Mouse (Mus musculus): ENCODE results near the gene Herc2.

Gene Herc2

GRCm38 (mm10) chr7:56066136-56066535 lies 16.1 kb downstream of the Herc2 start:
- no peak for DNase-seq (ENCODE audit: low read depth, low spot score)

DNA sequence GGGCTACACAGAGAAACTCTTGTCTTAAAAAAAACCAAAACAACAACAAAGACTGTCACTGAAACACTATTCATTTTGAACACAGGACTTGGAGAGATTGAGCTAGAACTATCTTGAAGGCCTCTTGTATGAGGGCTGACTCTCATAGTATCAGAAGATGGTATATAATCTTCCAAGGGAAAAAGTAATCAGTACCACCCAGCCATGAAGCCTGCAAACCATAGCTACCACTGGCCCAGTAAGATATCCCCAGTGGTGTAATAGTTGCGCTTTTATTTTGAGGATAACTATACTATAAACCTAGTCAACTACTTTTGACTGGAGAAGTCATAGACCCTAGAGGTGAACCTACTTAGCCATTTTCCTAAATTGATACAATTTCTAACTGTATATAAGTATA lies 16.6 kb downstream of the Herc2 start:
- DNase-seq (ENCODE audit: low read depth, low spot score) = no peak

GRCm38 (mm10) chr7:56071724-56072123 lies 21.7 kb downstream of the Herc2 start:
- DNase-seq (ENCODE audit: low read depth, low spot score) = no peak

- DNase-seq (ENCODE audit: low read depth, low spot score) = no peak
These were observed 33.0 kb downstream of the Herc2 start for GRCm38 (mm10) chr7:56083034-56083433.

- DNase-seq (ENCODE audit: low read depth, low spot score) = no peak
These were observed 39.1 kb downstream of the Herc2 start for GRCm38 (mm10) chr7:56089097-56089496.

- no peak for DNase-seq (ENCODE audit: low read depth, low spot score)
These were observed 41.4 kb downstream of the Herc2 start for GRCm38 (mm10) chr7:56091445-56091844.

- no peak for DNase-seq (ENCODE audit: low read depth, low spot score)
These were observed 52.4 kb downstream of the Herc2 start for GRCm38 (mm10) chr7:56102293-56102847.

DNA sequence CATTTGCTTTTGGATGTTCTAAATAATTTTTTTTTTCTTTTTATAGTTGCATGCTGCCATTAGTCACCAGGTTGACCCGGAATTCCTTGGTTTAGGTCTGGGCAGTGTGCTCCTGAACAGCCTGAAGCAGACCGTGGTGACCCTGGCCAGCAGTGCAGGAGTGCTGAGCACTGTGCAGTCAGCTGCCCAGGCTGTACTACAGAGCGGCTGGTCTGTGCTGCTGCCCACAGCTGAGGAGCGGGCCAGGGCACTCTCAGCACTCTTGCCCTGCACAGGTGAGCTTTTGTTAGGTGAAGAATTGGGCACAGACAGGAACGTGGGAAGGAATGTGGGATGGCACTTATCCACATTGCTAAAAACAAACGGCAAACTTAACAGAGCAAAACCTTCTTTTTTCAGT lies 63.0 kb downstream of the Herc2 start:
- no peak for DNase-seq (ENCODE audit: low read depth, low spot score)

DNA sequence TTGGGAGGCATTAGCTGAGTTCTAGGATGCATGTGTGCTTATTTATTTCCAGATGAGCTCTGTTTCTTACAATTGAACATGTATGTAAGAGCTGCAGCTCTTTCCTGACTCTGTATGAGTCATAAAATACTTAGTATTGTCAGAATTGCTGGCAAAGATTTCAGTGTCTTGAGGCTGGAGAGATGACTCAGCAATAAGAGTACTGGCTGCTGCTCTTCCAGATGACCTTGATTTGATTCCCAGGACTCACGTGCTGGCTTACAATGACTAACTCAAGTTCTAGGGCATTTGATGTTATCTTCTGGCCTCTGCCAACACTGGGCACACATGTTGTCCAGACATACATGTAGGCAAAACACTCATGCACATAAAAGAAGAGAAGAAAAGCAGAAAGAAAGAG lies 64.2 kb downstream of the Herc2 start:
- no peak for DNase-seq (ENCODE audit: low read depth, low spot score)

GRCm38 (mm10) chr7:56120968-56121367 lies 71.0 kb downstream of the Herc2 start:
- DNase-seq (ENCODE audit: low read depth, low spot score) = no peak

DNA sequence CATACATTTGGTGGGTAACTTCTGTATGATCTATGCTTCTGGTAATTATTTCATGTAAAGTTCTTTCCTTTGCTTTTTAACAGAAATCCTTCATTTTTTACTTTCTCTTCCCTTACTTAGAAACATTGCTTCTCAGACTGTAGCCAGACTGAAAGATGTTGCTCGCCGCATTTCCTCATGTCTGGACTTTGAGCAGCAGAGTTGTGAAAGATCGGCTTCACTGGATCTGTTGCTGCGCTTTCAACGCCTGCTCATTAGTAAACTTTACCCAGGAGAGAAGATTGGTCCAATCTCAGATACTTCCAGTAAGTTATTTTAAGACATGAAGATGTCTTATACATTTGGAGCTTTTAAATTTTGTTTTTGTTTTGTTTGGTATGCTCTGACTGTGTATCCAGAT lies 71.4 kb downstream of the Herc2 start:
- DNase-seq (ENCODE audit: low read depth, low spot score) = no peak

- DNase-seq (ENCODE audit: low read depth, low spot score) = no peak
These were observed 78.1 kb downstream of the Herc2 start for GRCm38 (mm10) chr7:56128080-56128479.

DNA sequence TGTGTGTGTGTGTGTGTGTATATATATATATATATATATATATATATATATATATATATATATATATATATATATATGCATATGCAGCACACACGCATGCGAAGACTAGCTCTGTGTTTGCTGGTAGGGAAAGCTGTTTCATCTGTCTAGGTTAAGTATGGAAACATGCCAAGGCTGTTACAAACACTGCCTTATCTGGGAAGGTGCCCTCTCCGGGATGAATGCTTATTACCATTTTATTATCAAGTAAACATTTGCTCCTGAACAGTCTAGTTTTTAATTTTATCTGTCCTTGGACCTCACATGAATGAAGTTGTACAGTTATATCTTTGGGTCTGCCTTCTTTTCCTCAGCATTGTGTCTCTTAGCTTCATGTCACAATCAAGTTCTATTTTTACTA lies 79.6 kb downstream of the Herc2 start:
- DNase-seq (ENCODE audit: low read depth, low spot score) = no peak

DNA sequence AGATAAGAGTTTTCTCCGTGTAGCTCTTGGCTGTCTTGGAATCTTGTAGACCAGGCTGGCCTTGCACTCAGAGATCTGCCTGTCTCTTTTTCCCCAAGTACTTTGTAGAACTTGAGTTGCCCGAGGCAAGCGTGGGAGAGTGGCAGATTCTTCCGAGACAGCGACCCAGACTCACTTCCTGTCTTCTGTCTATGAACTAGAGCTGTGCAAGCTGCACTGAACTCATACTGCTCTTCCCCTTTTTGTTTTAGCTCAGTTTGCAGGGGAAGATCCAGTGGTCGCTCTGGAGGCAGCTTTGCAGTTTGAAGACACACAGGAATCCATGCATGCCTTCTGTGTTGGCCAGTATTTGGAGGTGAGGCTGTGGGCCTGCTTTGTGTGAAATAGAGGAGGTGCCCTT lies 81.6 kb downstream of the Herc2 start:
- peak; percentile 12 for DNase-seq (ENCODE audit: low read depth, low spot score)

DNA sequence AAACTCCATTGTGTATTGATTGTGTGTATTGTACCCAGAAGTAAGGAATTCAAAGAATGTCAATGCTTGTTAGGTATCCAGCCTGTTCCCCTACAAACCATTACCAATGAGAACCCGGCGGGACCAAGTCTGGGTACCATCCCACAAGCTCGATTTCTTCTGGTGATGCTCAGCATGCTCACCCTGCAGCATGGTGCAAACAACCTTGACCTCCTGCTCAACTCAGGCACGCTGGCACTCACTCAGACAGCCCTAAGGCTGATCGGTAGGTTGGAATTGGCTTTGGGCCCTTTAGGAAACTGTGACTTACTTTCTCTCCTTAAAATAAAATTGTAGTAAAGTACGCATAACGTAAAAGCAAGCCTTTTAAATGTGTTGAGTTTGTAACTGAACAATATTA lies 88.7 kb downstream of the Herc2 start:
- DNase-seq (ENCODE audit: low read depth, low spot score) = no peak

- DNase-seq (ENCODE audit: low read depth, low spot score) = no peak
These were observed 96.4 kb downstream of the Herc2 start for GRCm38 (mm10) chr7:56146424-56146823.

DNA sequence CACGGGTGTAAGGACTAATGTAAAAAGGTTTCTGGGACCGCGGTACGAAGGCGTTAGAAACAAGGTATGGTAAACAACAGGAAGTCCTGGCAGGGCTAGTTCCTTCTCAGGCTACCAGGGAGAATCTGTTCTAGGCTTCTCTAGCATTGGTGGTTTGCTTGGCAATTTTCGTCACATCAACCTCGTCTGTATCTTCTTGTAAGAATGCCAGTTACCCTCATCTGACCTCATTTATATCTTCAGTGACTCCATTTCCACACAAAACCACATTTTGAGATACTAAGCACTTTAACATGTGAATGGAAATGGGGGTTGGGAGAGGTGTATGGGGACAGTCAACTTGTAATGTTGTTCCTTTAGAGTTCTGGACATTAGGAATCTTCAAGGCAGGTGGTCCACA lies 98.9 kb downstream of the Herc2 start:
- no peak for DNase-seq (ENCODE audit: low read depth, low spot score)

DNA sequence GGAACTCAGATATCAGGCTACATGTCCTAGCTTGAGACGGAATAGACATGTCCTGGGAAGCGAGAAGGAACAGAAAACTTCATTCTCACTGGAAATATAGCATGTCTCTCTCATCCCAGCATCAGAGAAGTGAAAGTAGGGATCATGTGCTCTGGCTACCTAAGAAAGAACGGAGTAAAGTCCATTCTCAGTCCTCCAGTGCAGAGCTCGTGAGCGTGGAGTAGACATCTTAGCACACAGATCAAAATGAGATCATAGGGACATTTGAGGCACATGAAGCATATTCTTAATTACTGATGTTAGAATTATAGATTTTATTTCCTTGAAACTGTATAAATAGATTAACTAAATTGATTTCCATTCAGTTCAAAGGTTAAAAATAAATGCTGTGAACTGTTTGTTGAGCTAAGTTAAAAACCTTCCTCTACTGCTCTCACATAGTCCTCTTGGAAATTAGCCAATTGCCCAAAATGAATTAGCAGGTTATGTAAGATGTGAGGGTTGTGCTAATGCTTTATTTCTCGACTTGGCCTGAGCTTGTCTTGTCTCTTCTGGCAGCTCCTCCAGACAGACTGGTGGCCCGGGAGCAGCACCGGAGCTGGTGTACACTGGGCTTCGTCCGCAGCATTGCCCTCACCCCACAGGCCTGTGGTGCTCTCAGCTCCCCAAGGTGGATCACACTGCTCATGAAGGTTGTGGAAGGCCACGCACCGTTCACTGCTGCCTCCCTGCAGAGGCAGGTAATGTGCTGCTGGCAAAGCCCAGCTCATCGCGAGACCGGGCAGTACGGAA lies 102.1 kb downstream of the Herc2 start:
- DNase-seq (ENCODE audit: low read depth, low spot score) = no peak

- DNase-seq (ENCODE audit: low read depth, low spot score) = no peak
These were observed 103.2 kb downstream of the Herc2 start for GRCm38 (mm10) chr7:56153161-56153560.

- DNase-seq (ENCODE audit: low read depth, low spot score) = no peak
These were observed 103.6 kb downstream of the Herc2 start for GRCm38 (mm10) chr7:56153625-56154024.

DNA sequence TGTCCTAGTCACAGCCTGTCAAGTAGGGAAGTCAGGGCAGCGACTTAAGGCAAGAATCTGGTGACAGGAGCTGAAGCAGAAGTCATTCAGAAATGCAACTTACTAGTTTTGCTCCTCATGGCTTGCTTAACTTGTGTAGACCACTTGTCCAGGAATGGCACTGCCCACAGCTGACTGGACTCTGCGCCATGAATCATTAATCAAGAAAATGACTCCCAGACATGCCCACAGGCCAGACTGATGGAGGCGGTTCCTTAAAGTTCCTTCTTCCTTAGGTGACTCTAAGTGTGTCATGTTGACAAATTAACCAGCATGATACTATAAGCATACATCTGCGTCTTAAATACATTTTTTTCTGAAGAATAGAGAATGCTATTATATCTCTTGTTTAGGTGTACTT lies 113.3 kb downstream of the Herc2 start:
- no peak for DNase-seq (ENCODE audit: low read depth, low spot score)

DNA sequence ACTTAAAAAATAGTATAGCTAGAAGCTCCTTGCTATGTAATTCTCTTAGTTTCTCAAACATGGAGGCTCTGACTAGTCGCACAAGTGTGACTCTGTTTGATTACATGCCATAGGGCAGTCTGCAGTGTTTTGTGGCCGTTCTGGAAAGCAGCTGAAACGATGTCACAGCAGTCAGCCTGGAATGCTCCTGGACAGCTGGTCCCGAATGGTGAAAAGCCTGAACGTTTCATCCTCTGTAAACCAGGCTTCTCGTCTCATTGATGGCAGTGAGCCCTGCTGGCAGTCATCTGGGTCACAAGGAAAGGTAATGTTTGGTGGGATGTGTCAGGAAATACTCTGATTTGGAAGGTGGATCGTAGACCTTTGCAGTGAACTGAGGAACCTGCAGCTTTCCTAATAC lies 118.7 kb downstream of the Herc2 start:
- DNase-seq (ENCODE audit: low read depth, low spot score) = no peak

DNA sequence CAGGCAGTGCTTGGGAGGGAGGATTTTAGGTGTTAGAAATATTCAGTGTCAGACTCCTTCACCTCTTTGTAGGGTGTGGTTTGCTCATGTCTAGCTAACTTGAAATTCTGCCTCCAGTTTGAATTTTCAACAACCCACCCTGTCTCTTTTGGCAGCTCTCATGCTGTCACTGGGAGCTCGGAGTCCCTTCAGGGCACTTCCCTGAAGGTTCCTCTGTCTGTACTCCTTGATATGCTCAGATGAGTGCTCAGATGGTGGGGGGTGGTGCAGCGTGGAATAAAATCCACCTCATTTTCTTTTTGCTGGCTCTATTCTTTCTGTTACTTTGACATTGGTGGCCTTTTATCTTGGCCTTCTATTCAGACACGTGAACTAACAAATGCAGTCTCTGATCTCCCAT lies 127.4 kb downstream of the Herc2 start:
- no peak for DNase-seq (ENCODE audit: low read depth, low spot score)

DNA sequence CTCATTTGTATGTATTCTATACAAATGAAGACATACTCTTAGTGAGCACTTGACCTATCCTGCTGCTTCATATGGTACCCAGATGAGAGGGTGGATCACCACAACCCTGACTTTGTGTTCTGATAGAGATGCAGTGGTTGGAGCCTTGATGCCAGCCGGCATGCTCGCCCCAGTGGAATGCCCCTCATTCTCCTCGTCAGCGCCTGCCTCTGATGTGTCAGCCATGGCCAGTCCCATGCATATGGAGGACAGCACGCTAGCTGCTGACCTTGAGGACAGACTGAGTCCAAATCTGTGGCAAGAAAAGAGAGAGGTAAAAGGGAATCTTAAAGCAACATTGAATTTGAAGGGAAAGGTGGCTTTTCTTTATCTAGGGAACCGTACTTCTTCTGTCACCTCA lies 141.0 kb downstream of the Herc2 start:
- DNase-seq (ENCODE audit: low read depth, low spot score) = no peak

Data from CD4-positive helper T cell, adult 2 months (primary cell).